Comparison of ENCODE assay signal across 9 mouse cellular contexts in the genomic region with DNA sequence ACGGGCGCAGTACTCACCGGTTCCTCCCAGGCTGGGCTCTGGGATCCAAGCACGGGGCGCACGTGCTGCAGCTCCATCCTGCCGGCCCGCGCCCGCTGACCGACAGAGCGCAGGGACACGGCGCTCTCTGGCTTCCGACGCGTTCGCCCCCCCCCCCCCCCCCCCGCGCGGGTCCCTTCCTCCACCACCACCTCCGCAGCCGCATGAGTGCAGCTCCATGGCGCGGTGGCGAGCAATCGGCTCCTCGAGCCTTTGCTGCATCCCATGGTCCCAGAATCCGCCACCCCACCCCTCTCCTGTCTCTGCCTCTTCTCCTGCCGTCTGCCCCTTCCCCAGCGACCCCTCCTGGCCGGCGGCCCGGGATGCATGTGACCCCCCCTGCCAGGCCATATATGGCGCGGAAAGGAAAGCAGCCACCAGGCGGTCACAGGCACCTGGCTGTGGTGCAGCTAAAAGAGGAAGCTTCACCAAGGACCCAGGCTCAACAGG. TPM values are rescaled to one million over a fixed set of nuclear protein-coding genes. Genes with fewer than 3 reads are reported as not detected.
DNase-seq lines count a peak whose midpoint lies in the region; ATAC-seq lines count a peak whose summit lies in the region.
"Not testable (repeated sequence)": the region's sequence is repeated elsewhere in the genome, so short reads cannot be mapped to it uniquely, and the experiment has no call there.
"Had no signal": no experiment of that assay in that cellular context is flagged by ENCODE, and none has a peak within 500 bp of the region (broad histone marks: within the 10 kb centered on the region; RNA-seq: fewer than 3 reads in every experiment).

A gene (minus strand): TSS at position 51 of the 489 bp plus-strand sequence.

- not testable (repeated sequence) for H3K4me2 ChIP-seq in hindbrain, embryonic 11.5 days (replicated peaks; ENCODE audit: low read depth, low read length)

- not testable (repeated sequence) for H3K9me3 ChIP-seq in hindbrain, embryonic 11.5 days (ENCODE audit: control insufficient read depth, low read length)

- not testable (repeated sequence) for H3K27ac ChIP-seq in hindbrain, embryonic 11.5 days (ENCODE audit: low read depth, low read length)

- DNase-seq in cerebellum, adult 8-10 months, result peak; percentile 0
- DNase-seq in frontal cortex, postnatal 10 days (ENCODE audit: low spot score in 2 of 2), result peak; percentile 3 to 6
- DNase-seq in hindbrain, embryonic 11.5 days (ENCODE audit: low spot score), result not testable (repeated sequence)
- DNase-seq in kidney, postnatal 14 days, result peak; percentile 0
- peak; percentile 2 to 6 for DNase-seq in lung, postnatal 4 days
- peak; percentile 15 to 17 for DNase-seq in right cerebral cortex, postnatal 10 days (ENCODE audit: low spot score in 2 of 2)
- DNase-seq in thymus, postnatal 25 days, result peak; percentile 12

- not testable (repeated sequence) for H3K9ac ChIP-seq in hindbrain, embryonic 11.5 days (ENCODE audit: low read depth, low read length)

- H3K27me3 ChIP-seq in hindbrain, embryonic 11.5 days (ENCODE audit: control insufficient read depth, insufficient read depth, low read length), result not testable (repeated sequence)

- no CpG with 5 or more reads among the region's 37 CpGs for WGBS in hindbrain, embryonic 11.5 days

- ATAC-seq in hindbrain, embryonic 11.5 days (ENCODE audit: low FRiP score), result peak; percentile 72; the same call in 1 of the 2 replicates

- not testable (repeated sequence) for H3K4me3 ChIP-seq in hindbrain, embryonic 11.5 days (ENCODE audit: low read depth, low read length)

- H3K36me3 ChIP-seq in hindbrain, embryonic 11.5 days (ENCODE audit: control insufficient read depth, insufficient read depth, low read length), result not testable (repeated sequence)

- H3K4me1 ChIP-seq in hindbrain, embryonic 11.5 days (replicated peaks; ENCODE audit: control insufficient read depth, insufficient read depth, low read length), result not testable (repeated sequence)

RNA-seq across cellular contexts. Expression of the gene that starts here (rescaled TPM):
- polyA plus RNA-seq in hindbrain, embryonic 11.5 days (2014; fragmentation: Nextera tagmentation; extraction: Ambion mirVana), result 5.1 and 5.5 TPM in 2 replicates
- polyA plus RNA-seq: erythroblast, embryonic 14.5 days; myocyte had no signal
